Mouse (Mus musculus) G1E (cell line): ENCODE results near the gene Hunk. TPM values are rescaled to one million over a fixed set of nuclear protein-coding genes. Genes with fewer than 3 reads are reported as not detected.

Experiments
- ATAC-seq: 2 replicates; pipeline ENCODE4 v1.8.0; 2016; ENCODE audit warnings: mild to moderate bottlenecking; ENCODE audit not compliant: insufficient number of reproducible peaks, poor library complexity, low FRiP score, severe bottlenecking; ENCODE audit errors: extremely low read depth
- DNase-seq: peaks from one replicate; pipeline ENCODE4 v3.0.0; 2012; ENCODE audit warnings: low spot score
- H3K27me3 ChIP-seq: 2 replicates; pipeline ENCODE4 v1.6.1; 2012; ENCODE audit warnings: mild to moderate bottlenecking, low read length, inconsistent platforms; ENCODE audit not compliant: insufficient read depth
- H3K36me3 ChIP-seq: replicated peaks from 2 replicates; pipeline ENCODE3; 2012; ENCODE audit warnings: mild to moderate bottlenecking, inconsistent platforms
- H3K4me1 ChIP-seq: 2 replicates; pipeline ENCODE4 v1.6.1; 2012; ENCODE audit warnings: low read depth, low read length, inconsistent platforms, mixed read lengths; ENCODE audit not compliant: insufficient read depth
- H3K4me3 ChIP-seq: 2 replicates; pipeline ENCODE4 v1.5.1; 2012; ENCODE audit warnings: low read depth, mild to moderate bottlenecking, inconsistent platforms, low read length, moderate library complexity, mixed read lengths
- H3K9me3 ChIP-seq: replicated peaks from 2 replicates; pipeline ENCODE4 v1.6.1; 2012; ENCODE audit warnings: inconsistent platforms
- CTCF ChIP-seq: IDR thresholded peaks from 2 replicates; pipeline ENCODE4 v1.5.1; 2012; ENCODE audit warnings: low read depth, low read length, inconsistent platforms, mixed read lengths
- GATA1 ChIP-seq: IDR thresholded peaks from 2 replicates; pipeline ENCODE4 v1.6.1; 2012; ENCODE audit warnings: borderline replicate concordance, low read length, inconsistent platforms, mixed read lengths
- GATA2 ChIP-seq: IDR thresholded peaks from 2 replicates; pipeline ENCODE4 v1.6.1; 2012; ENCODE audit warnings: low read depth, low read length, inconsistent platforms, borderline replicate concordance
- POLR2AphosphoS5 ChIP-seq: IDR thresholded peaks from 2 replicates; pipeline ENCODE4 v1.6.1; 2012; ENCODE audit warnings: low read depth, low read length, inconsistent platforms; ENCODE audit not compliant: insufficient replicate concordance
- TAL1 ChIP-seq: conservative IDR thresholded peaks from 2 replicates; pipeline ENCODE4 v1.6.1; 2012; ENCODE audit warnings: low read depth, low read length, inconsistent platforms, mixed read lengths
- polyA plus RNA-seq: library from polyadenylated mRNA; stranded (reverse); fragments of >175 nt; gene quantifications from 2 replicates; pipeline ENCODE4 v1.2.3, GENCODE M21; 2012
- total RNA-seq, 2 experiments: library from RNA; stranded (forward) in 1 of 2; stranded (reverse) in 1 of 2; fragments of 200-1000 nt in 1 of 2; fragments of >200 nt in 1 of 2; fragmentation: Nextera tagmentation in 1 of 2; gene quantifications; 2 replicates each; pipeline ENCODE4 v1.2.3; 2014 to 2017

Hunk gene
- total and polyA plus RNA-seq, 3 experiments, result 0.11 TPM; not detected in 2

DNA sequence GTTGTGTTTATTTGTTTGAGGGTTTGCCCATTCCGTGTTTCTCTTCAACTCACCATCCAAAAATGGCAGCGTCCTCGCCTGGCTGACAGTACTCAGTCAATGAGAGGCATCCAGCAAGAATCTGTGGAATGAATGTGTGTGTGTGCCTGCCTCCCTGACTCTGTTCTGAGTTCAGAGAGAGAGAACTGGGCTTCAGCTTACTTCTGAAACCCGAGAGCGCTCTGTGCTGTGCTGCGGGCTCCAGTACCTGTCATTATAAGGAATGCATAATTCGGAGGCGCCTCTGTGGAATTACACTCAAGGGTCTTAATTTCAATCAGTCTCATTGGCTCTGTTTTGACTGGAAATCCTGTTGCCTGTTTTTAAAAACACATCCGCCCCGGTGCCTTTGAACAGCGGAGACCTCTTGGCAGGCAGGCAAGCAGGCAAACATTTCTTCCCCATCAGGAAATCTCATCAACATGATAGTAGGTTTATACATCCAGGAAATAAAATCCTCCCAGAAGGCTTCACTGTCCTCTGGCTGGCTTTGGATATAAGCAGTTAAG lies 77.0 kb downstream of the Hunk start:
- ATAC-seq (no peak), DNase-seq (no peak)
- Histone ChIP-seq H3K36me3 (no peaks in the 10 kb centered on the region), H3K27me3 (no peaks in the 10 kb centered on the region), H3K4me3 (no peak overlapping the region), H3K4me1 (no peaks in the 10 kb centered on the region), H3K9me3 (peaks cover 34% of the 10 kb centered on the region)
- TF ChIP-seq GATA2 (no peak), GATA1 (no peak), CTCF (no peak), POLR2AphosphoS5 (no peak), TAL1 (no peak)

DNA sequence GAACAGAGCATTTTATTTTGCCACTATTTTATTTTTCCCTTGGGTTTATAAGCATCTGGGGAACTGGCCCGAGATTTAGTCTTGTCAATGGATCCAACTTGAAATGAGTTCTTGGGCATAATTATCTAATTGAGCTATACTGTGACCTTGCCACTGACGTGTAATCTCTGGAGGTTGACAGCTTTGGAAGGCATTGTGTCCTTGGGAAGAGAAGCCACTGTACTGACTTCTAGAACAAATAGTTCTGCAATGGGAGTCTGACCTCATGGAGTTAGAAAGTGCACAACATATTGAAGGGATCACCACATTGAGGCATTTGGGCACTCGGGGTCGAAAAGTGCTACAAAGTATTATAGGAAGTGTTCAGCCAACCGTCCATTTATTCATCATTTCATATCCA lies 79.3 kb downstream of the Hunk start:
- H3K9me3 ChIP-seq, result peaks cover 40% of the 10 kb centered on the region
- ATAC-seq, result no peak
- no peak for TF ChIP-seq TAL1
- TF ChIP-seq GATA2, result no peak
- TF ChIP-seq POLR2AphosphoS5, result no peak
- no peak for TF ChIP-seq CTCF
- TF ChIP-seq GATA1, result no peak
- no peaks in the 10 kb centered on the region for H3K4me1 ChIP-seq
- no peak overlapping the region for H3K4me3 ChIP-seq
- DNase-seq, result no peak
- H3K36me3 ChIP-seq, result no peaks in the 10 kb centered on the region
- H3K27me3 ChIP-seq, result no peaks in the 10 kb centered on the region

DNA sequence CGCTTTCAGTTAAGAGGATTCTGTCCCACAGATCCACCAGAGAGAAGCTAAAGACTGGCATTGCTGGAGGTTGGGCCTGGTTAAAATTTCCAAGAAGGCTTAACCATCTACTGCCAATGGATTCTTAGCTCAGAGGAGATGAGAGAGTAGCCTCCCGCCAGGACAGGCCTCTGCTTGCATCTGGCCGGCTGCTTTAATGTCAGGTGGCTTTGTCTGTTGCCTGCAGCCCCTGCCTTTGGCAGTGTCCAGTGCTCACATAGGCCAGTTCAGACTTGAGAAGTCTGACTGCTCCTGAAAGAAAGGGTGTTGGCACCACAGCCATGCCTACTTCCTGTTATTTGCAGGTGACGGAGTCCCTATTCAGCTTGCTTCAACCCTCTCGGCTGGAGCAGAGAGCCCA lies 82.5 kb downstream of the Hunk start:
- DNase-seq, result no peak
- Histone ChIP-seq H3K27me3 (no peaks in the 10 kb centered on the region), H3K36me3 (no peaks in the 10 kb centered on the region), H3K9me3 (peaks cover 35% of the 10 kb centered on the region), H3K4me3 (no peak overlapping the region), H3K4me1 (no peaks in the 10 kb centered on the region)
- ATAC-seq, result no peak
- TF ChIP-seq POLR2AphosphoS5 (no peak), CTCF (no peak), GATA1 (no peak), GATA2 (no peak), TAL1 (no peak)

DNA sequence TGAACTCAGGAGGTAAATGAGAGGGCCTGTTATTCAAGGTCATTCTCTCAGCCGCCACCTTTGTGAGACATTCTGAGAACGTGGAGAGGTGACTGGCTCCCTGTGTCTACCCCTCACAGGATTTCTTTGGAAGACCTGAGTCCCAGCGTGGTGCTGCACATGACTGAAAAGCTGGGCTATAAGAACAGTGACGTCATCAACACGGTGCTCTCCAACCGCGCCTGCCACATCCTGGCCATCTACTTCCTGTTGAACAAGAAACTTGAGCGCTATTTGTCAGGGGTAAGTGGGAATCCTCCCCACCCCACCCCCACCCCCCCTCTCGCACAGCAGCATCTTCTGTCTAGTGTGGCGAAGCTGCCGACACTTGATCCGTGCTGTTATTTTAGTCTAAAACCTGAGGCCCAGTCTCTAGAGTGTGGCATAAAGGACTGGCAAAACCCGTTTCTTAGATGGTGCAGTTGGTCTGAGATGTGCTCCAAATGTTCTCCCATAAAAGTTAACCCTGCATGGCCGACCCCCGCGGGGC lies 90.0 kb downstream of the Hunk start:
- Histone ChIP-seq H3K36me3 (no peaks in the 10 kb centered on the region), H3K9me3 (peaks cover 19% of the 10 kb centered on the region), H3K27me3 (no peaks in the 10 kb centered on the region), H3K4me3 (no peak overlapping the region), H3K4me1 (no peaks in the 10 kb centered on the region)
- no peak for ATAC-seq
- TF ChIP-seq GATA1 (no peak), CTCF (no peak), GATA2 (no peak), TAL1 (no peak), POLR2AphosphoS5 (no peak)
- no peak for DNase-seq

DNA sequence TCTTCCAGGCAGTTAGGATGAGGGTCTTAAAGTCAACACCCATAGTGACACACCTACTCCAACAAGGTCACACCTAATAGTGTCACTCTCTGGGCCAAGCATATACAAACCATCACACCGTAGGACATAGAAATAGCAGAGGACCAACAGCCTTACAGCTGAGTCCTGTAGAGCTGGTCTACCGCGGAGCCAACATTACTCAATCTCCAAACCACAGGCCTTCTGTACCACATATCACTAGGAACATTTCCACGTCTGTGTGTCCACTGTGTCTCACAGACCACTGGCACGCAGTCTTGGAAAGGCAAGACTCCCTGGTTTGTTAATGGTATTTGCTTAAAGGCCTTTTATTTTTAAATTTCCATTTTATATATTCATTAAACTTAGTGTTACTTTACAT lies 95.8 kb downstream of the Hunk start:
- H3K4me3 ChIP-seq, result no peak overlapping the region

DNA sequence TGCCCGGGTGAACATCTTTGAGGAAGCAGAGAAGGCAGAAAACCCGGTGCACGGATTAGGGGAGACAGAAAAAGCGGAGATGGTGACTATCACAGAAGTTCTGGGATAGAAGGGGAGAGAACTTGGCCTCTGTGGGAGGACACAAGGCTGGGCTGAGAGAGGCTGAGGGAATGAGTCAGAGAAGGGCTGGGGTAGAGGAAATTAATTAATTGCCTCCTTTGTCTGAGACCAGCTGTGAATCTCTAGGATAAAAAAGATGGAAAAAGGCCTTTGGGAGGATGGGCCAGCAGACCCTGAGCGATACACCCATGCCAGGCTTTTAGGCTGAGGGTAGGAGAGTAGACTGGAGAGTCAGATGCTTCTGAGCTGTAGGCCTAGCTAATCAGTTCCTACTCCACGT lies 97.5 kb downstream of the Hunk start:
- ATAC-seq (no peak), DNase-seq (no peak)
- Histone ChIP-seq H3K9me3 (peaks cover 21% of the 10 kb centered on the region), H3K4me1 (no peaks in the 10 kb centered on the region), H3K36me3 (no peaks in the 10 kb centered on the region), H3K27me3 (no peaks in the 10 kb centered on the region), H3K4me3 (no peak overlapping the region)
- TF ChIP-seq GATA2 (no peak), POLR2AphosphoS5 (no peak), GATA1 (no peak), TAL1 (no peak), CTCF (no peak)

More for the DNA sequence above, 95.8 kb downstream of the Hunk start:
- TF ChIP-seq GATA2, result no peak
- TF ChIP-seq TAL1, result no peak
- TF ChIP-seq CTCF, result no peak
- TF ChIP-seq GATA1, result no peak
- no peak for TF ChIP-seq POLR2AphosphoS5
- Histone ChIP-seq H3K4me1 (no peaks in the 10 kb centered on the region), H3K27me3 (no peaks in the 10 kb centered on the region), H3K36me3 (no peaks in the 10 kb centered on the region), H3K9me3 (peaks cover 21% of the 10 kb centered on the region)
- no peak for ATAC-seq
- no peak for DNase-seq

- ATAC-seq (no peak), DNase-seq (no peak)
- TF ChIP-seq GATA2, result no peak
- no peak for TF ChIP-seq TAL1
- no peak for TF ChIP-seq GATA1
- TF ChIP-seq POLR2AphosphoS5, result no peak
- no peak for TF ChIP-seq CTCF
- Histone ChIP-seq H3K9me3 (peaks cover 25% of the 10 kb centered on the region), H3K4me1 (no peaks in the 10 kb centered on the region), H3K27me3 (no peaks in the 10 kb centered on the region), H3K36me3 (no peaks in the 10 kb centered on the region), H3K4me3 (no peak overlapping the region)
Measured at GRCm38 (mm10) chr16:90485125-90485524, 99.3 kb downstream of the Hunk start.
